Comparison of ENCODE assay signal across 20 mouse cellular contexts in the genomic region with DNA sequence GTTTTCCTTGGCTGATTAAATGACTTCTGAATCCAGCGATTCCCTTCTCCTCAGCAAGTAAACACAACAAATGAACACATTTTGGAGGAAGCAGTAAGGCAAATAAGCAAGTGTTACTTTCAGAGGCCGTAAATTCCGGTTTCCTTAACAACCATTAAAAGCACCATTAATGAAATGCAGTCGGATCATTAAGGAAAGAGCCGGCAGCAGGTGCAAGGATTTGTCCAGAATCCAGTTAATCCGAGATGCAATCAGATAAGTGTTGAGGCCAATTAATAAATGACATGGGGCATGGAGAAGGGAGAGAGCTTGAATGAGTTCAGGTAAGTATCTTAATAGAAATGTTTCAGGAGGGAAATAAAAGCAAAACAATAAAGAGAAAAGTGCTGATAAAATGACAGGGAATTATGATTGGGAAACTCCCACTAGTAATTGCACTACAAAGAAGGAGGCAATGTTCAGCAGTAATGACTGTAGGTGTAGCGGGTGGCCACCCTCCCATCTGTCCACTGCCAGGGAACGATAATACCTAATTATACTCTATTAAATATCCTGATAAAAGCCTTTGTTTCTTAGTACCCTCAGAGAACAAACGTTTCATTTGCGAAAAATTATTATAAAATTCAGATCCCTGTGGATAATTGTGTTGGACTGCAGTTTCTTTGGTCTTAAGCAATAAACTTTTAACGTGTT.
DNase-seq lines count a peak whose midpoint lies in the region; ATAC-seq and TF ChIP-seq lines count a peak whose summit lies in the region.
"Had no signal": no experiment of that assay in that cellular context is flagged by ENCODE, and none has a peak within 500 bp of the region (broad histone marks: within the 10 kb centered on the region; RNA-seq: fewer than 3 reads in every experiment).

No protein-coding gene starts in this region.

- WGBS in forebrain, embryonic 13.5 days = 24% methylated on average over 11 of the region's 11 CpGs
- 17% methylated on average over 11 of the region's 11 CpGs for WGBS in forebrain, embryonic 16.5 days
- 46% methylated on average over 11 of the region's 11 CpGs for WGBS in midbrain, postnatal 0 days
- 73% methylated on average over 11 of the region's 11 CpGs for WGBS in midbrain, embryonic 10.5 days

- no peak overlapping the region for H3K4me2 ChIP-seq in forebrain, embryonic 13.5 days
- no peak overlapping the region for H3K4me2 ChIP-seq in forebrain, embryonic 16.5 days (ENCODE audit: low read length)
- H3K4me2 ChIP-seq in midbrain, postnatal 0 days (ENCODE audit: low read depth, low read length, poor library complexity, severe bottlenecking) = no peak overlapping the region
- H3K4me2 ChIP-seq: embryonic facial prominence, embryonic 13.5 days; hindbrain, embryonic 12.5 days; intestine, embryonic 15.5 days had no signal

- H3K36me3 ChIP-seq in forebrain, embryonic 13.5 days (ENCODE audit: poor library complexity, severe bottlenecking) = no peaks in the 10 kb centered on the region
- no peaks in the 10 kb centered on the region for H3K36me3 ChIP-seq in forebrain, embryonic 16.5 days (ENCODE audit: control insufficient read depth, insufficient read depth)
- no peaks in the 10 kb centered on the region for H3K36me3 ChIP-seq in midbrain, postnatal 0 days (ENCODE audit: insufficient read depth, low read length)
- H3K36me3 ChIP-seq in midbrain, embryonic 10.5 days = no peaks in the 10 kb centered on the region
- H3K36me3 ChIP-seq: embryonic facial prominence, embryonic 13.5 days; heart, embryonic 10.5 days; hindbrain, embryonic 12.5 days; intestine, embryonic 15.5 days had no signal

- ATAC-seq in forebrain, embryonic 13.5 days = peak; percentile 59; the same call in 1 of the 2 replicates
- ATAC-seq in forebrain, embryonic 16.5 days = no peak
- no peak for ATAC-seq in midbrain, postnatal 0 days (ENCODE audit: low FRiP score)
- ATAC-seq: intestine, embryonic 15.5 days had no signal

- no peak for TF ChIP-seq CTCF in midbrain, postnatal 0 days (IDR thresholded peaks at IDR 0.05)

- peak; percentile 17 for DNase-seq in midbrain, postnatal 0 days (ENCODE audit: low spot score)
- DNase-seq in midbrain, embryonic 10.5 days (ENCODE audit: low spot score) = no peak
- peak; percentile 11 for DNase-seq in forelimb bud, embryonic 11.5 days (ENCODE audit: low read depth, low spot score)
- DNase-seq in spleen, postnatal 14 days (ENCODE audit: low spot score in 2 of 2) = no peak
- DNase-seq: adrenal gland, adult 2 months; adrenal gland, postnatal 25 days; cerebellum, adult 8-10 months; cerebellum, postnatal 14 days; gastrocnemius, adult 2 months; gastrocnemius, postnatal 36 days; heart, adult 18-20 months; heart, postnatal 10 days; heart, postnatal 4 days; kidney, adult 18-20 months had no signal

- H3K9me3 ChIP-seq in forebrain, embryonic 13.5 days (replicated peaks) = no peaks in the 10 kb centered on the region
- H3K9me3 ChIP-seq in forebrain, embryonic 16.5 days (ENCODE audit: control insufficient read depth, low read length) = no peaks in the 10 kb centered on the region
- H3K9me3 ChIP-seq in midbrain, postnatal 0 days (ENCODE audit: low read length) = no peaks in the 10 kb centered on the region
- no peaks in the 10 kb centered on the region for H3K9me3 ChIP-seq in midbrain, embryonic 10.5 days (replicated peaks)
- H3K9me3 ChIP-seq: embryonic facial prominence, embryonic 13.5 days; heart, embryonic 10.5 days; hindbrain, embryonic 12.5 days; intestine, embryonic 15.5 days had no signal

- H3K4me1 ChIP-seq in forebrain, embryonic 13.5 days = peaks cover 8% of the 10 kb centered on the region
- peaks cover 4% of the 10 kb centered on the region for H3K4me1 ChIP-seq in forebrain, embryonic 16.5 days (replicated peaks; ENCODE audit: control insufficient read depth, insufficient read depth, low read length)
- H3K4me1 ChIP-seq in midbrain, postnatal 0 days (ENCODE audit: insufficient read depth, low read length) = no peaks in the 10 kb centered on the region
- no peaks in the 10 kb centered on the region; the same call in 1 of the 2 replicates for H3K4me1 ChIP-seq in midbrain, embryonic 10.5 days
- H3K4me1 ChIP-seq: embryonic facial prominence, embryonic 13.5 days; heart, embryonic 10.5 days; hindbrain, embryonic 12.5 days had no signal

- H3K4me3 ChIP-seq in forebrain, embryonic 13.5 days = no peak overlapping the region
- H3K4me3 ChIP-seq in forebrain, embryonic 16.5 days (replicated peaks; ENCODE audit: low read length) = no peak overlapping the region
- no peak overlapping the region for H3K4me3 ChIP-seq in midbrain, postnatal 0 days (ENCODE audit: low read depth, low read length)
- no peak overlapping the region for H3K4me3 ChIP-seq in midbrain, embryonic 10.5 days
- H3K4me3 ChIP-seq: embryonic facial prominence, embryonic 13.5 days; gastrocnemius, adult 2 months; heart, embryonic 10.5 days; hindbrain, embryonic 12.5 days; intestine, embryonic 15.5 days had no signal

- 0 out of 2 replicates have a peak, but pooled peaks cover 3% of the 10 kb centered on the region for H3K27me3 ChIP-seq in forebrain, embryonic 13.5 days
- H3K27me3 ChIP-seq in forebrain, embryonic 16.5 days (replicated peaks; ENCODE audit: control insufficient read depth, insufficient read depth, low read length) = no peaks in the 10 kb centered on the region; the same call in 1 of the 2 replicates
- H3K27me3 ChIP-seq in midbrain, postnatal 0 days (ENCODE audit: insufficient read depth, low read length) = no peaks in the 10 kb centered on the region
- no peaks in the 10 kb centered on the region for H3K27me3 ChIP-seq in midbrain, embryonic 10.5 days (ENCODE audit: low read depth, poor library complexity, severe bottlenecking)
- H3K27me3 ChIP-seq: embryonic facial prominence, embryonic 13.5 days; hindbrain, embryonic 12.5 days; intestine, embryonic 15.5 days had no signal

- no peak overlapping the region for H3K9ac ChIP-seq in forebrain, embryonic 13.5 days
- H3K9ac ChIP-seq in forebrain, embryonic 16.5 days (replicated peaks; ENCODE audit: low read depth, low read length) = no peak overlapping the region
- H3K9ac ChIP-seq in midbrain, postnatal 0 days (replicated peaks; ENCODE audit: low read length, poor library complexity, severe bottlenecking) = no peak overlapping the region
- H3K9ac ChIP-seq: embryonic facial prominence, embryonic 13.5 days; hindbrain, embryonic 12.5 days; intestine, embryonic 15.5 days had no signal

- H3K27ac ChIP-seq in forebrain, embryonic 13.5 days = no peak overlapping the region
- no peak overlapping the region for H3K27ac ChIP-seq in forebrain, embryonic 16.5 days (ENCODE audit: low read length)
- H3K27ac ChIP-seq in midbrain, postnatal 0 days (ENCODE audit: low read depth, low read length) = no peak overlapping the region
- no peak overlapping the region for H3K27ac ChIP-seq in midbrain, embryonic 10.5 days (replicated peaks)
- H3K27ac ChIP-seq: embryonic facial prominence, embryonic 13.5 days; gastrocnemius, adult 2 months; heart, embryonic 10.5 days; hindbrain, embryonic 12.5 days; intestine, embryonic 15.5 days had no signal

Comparison
In these comparisons a context has a peak if more than half of its experiments do, and no peak if none do; other contexts are left out.
1. DNase-seq: peak in midbrain, postnatal 0 days (single experiment) and forelimb bud, embryonic 11.5 days (single experiment); none in midbrain, embryonic 10.5 days (single experiment) and spleen, postnatal 14 days (0 of 2).